Mouse (Mus musculus): ENCODE measurements at regions not wholly inside any gene's neighbourhood (a gene's known extent, or its start where the extent isn't known, plus 50 kb on each side); places are given as distances from the start of the nearest gene placed in this dataset.

DNA sequence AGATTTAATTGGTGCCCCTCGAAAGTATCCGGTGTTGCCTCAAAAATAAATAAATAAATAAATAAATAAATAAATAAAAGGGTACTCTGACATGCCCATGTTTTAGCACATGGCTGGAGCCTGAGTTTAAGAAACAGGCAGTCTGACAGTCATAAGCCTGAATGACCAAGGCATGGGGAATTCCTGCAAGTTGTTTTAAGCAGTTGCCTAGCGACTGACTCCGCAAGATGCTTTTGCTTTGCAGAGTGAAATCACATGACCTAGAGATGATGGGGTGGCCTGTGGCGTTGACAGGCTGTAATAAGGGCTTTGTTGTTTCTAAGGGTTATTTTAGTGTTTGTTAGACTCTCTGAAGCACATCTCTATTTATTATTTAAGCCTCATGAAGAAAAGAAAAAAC is 83.4 kb upstream of the Ankrd55 start:
- no peak for TF ChIP-seq CTCF (IDR thresholded peaks at IDR 0.05; ENCODE audit: borderline replicate concordance, insufficient read depth, low read length)
- TF ChIP-seq POLR2A (IDR thresholded peaks at IDR 0.05; ENCODE audit: low read depth, low read length): no peak

Data from embryonic fibroblast, embryonic 13.5 days (primary cell).